Mouse (Mus musculus) lung, embryonic 16.5 days (tissue): ENCODE measurements around the gene Faap20. TPM values are rescaled to one million over a fixed set of nuclear protein-coding genes. Genes with fewer than 3 reads are reported as not detected.
A peak's percentile ranks its signal among the peaks of the same experiment; 100 is the strongest.

Source experiments
- ATAC-seq: fragments of 200-750 bp; cut with Nextera tagmentation; 2 replicates; pipeline ENCODE4 v1.8.0; 2017; ENCODE audit warnings: low read depth, mild to moderate bottlenecking, moderate library complexity
- H3K27ac ChIP-seq: fragments of 300-500 bp; sonication (generic); 2 replicates; pipeline ENCODE4 v1.5.1; 2014; ENCODE audit warnings: mild to moderate bottlenecking, control low read depth, low read length
- H3K27me3 ChIP-seq: fragments of 300-500 bp; sonication (generic); 2 replicates; pipeline ENCODE4 v1.6.1; 2014; ENCODE audit warnings: low read depth, low read length, mixed read lengths; ENCODE audit not compliant: control insufficient read depth, insufficient read depth
- H3K36me3 ChIP-seq: fragments of 300-500 bp; sonication (generic); 2 replicates; pipeline ENCODE4 v1.6.1; 2014; ENCODE audit warnings: low read length; ENCODE audit not compliant: control insufficient read depth, insufficient read depth
- H3K4me1 ChIP-seq: fragments of 300-500 bp; sonication (generic); replicated peaks from 2 replicates; pipeline ENCODE4 v1.6.1; 2014; ENCODE audit warnings: low read length, mixed read lengths; ENCODE audit not compliant: control insufficient read depth, insufficient read depth
- H3K4me2 ChIP-seq: fragments of 300-500 bp; sonication (generic); 2 replicates; pipeline ENCODE4 v1.6.1; 2014; ENCODE audit warnings: low read depth, low read length, control low read depth
- H3K4me3 ChIP-seq: fragments of 300-500 bp; sonication (generic); 2 replicates; pipeline ENCODE4 v1.5.1; 2014; ENCODE audit warnings: mild to moderate bottlenecking, low read length, control low read depth
- H3K9ac ChIP-seq: fragments of 300-500 bp; sonication (generic); 2 replicates; pipeline ENCODE4 v1.6.1; 2014; ENCODE audit warnings: low read length, control low read depth
- H3K9me3 ChIP-seq: fragments of 300-500 bp; sonication (generic); 2 replicates; pipeline ENCODE4 v1.6.1; 2016; ENCODE audit warnings: low read length; ENCODE audit not compliant: control insufficient read depth
- WGBS: fragments of 180-500 bp; shearing (Covaris S2); extraction: QIAGEN DNeasy Blood & Tissue Kit; methylation state at CpG from one replicate; pipeline ENCODE4 v1.1.7; 2014; 5-methylcytosine and 5-hydroxymethylcytosine counted together
- polyA plus RNA-seq: library from polyadenylated mRNA; unstranded; fragments of >200 nt; fragmentation: Nextera tagmentation; extraction: Ambion mirVana; gene quantifications from 2 replicates; pipeline ENCODE4 v1.2.1, GENCODE M21; 2015

Gene Faap20
- polyA plus RNA-seq, 1 experiment from 2014 or later, result 78.6 TPM

- WGBS, result 27% methylated on average over 16 of the region's 16 CpGs
- Histone ChIP-seq H3K4me2 (peak overlapping the region; percentile 17; the same call in 1 of the 2 replicates), H3K4me3 (no peak overlapping the region), H3K27me3 (no peaks in the 10 kb centered on the region), H3K9me3 (no peaks in the 10 kb centered on the region), H3K36me3 (no peaks in the 10 kb centered on the region), H3K4me1 (peaks cover 40% of the 10 kb centered on the region), H3K9ac (no peak overlapping the region), H3K27ac (no peak overlapping the region)
- peak; percentile 43; the same call in 1 of the 2 replicates for ATAC-seq
These were observed 30.5 kb downstream of the Faap20 start for GRCm38 (mm10) chr4:155279926-155280767.

DNA sequence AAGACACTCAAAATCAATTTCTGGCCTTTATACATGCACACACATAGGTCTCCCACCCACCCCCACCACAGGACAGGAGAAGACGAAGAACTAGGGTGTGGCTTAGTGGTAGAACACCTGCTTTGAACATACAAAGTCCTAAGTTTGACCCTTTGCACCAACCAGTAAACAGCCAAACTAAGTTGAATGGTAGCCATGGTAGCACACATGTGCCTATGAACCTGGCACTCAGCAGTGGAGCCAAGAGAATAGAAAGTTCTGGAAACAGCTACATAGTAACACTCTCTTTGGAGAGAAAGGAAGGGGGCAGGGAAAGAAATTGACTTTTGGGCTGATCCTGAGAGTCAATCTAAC is 31.1 kb downstream of the Faap20 start:
- Histone ChIP-seq H3K9me3 (no peaks in the 10 kb centered on the region), H3K4me1 (peaks cover 40% of the 10 kb centered on the region), H3K4me3 (no peak overlapping the region), H3K27ac (no peak overlapping the region), H3K9ac (no peak overlapping the region), H3K27me3 (no peaks in the 10 kb centered on the region), H3K4me2 (no peak overlapping the region), H3K36me3 (no peaks in the 10 kb centered on the region)
- no peak for ATAC-seq
- 71% methylated on average over 1 of the region's 1 CpGs for WGBS

DNA sequence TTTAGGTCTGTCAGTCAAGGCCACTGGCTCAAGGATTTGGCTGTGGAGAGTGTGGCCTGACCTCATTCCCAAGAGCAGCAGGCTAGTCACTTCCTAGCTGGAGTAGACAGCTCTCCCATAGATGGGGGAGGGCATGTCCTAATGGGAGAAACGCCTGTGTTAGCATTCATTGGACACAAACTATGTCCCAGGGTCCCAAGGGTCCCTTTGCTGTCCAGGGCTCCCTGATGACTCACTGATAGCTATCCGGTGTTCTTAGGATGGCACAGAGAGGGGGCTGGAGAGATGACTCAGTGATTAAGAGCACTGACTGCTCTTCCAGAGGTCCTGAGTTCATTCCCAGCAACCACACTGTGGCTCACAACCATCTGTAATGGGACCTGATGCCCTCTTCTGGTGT is 31.6 kb downstream of the Faap20 start:
- H3K4me1 ChIP-seq, result peaks cover 40% of the 10 kb centered on the region
- H3K9me3 ChIP-seq, result no peaks in the 10 kb centered on the region
- H3K9ac ChIP-seq, result no peak overlapping the region
- no peak overlapping the region for H3K4me3 ChIP-seq
- H3K27me3 ChIP-seq, result no peaks in the 10 kb centered on the region
- 53% methylated on average over 2 of the region's 2 CpGs for WGBS
- H3K27ac ChIP-seq, result no peak overlapping the region
- H3K36me3 ChIP-seq, result no peaks in the 10 kb centered on the region
- no peak overlapping the region for H3K4me2 ChIP-seq
- no peak for ATAC-seq

DNA sequence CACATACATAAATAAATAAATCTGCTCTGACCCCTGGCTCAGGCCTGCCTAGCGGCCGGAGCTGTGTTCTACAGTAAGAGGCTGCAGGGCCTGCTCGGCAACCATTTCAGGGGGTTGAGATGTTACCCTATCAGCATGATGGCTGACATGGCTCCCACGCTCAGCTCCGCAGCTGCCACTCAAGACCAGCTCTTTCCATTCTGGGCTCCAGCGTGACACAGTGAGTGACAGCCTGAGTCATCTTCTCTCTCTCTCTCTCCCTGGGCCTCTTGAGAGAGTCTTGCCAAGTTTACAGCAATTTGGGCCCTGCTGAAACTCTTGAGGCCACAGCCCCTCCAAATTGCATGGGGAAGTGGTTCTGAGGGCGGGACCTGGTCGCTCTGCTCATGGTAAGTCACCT is 32.0 kb downstream of the Faap20 start:
- no peak for ATAC-seq
- H3K4me3 ChIP-seq, result no peak overlapping the region
- no peaks in the 10 kb centered on the region for H3K9me3 ChIP-seq

GRCm38 (mm10) chr4:155282231-155282630 is 32.6 kb downstream of the Faap20 start:
- H3K36me3 ChIP-seq, result no peaks in the 10 kb centered on the region
- H3K4me2 ChIP-seq, result no peak overlapping the region
- peak overlapping the region; percentile 3; the same call in 1 of the 2 replicates for H3K27ac ChIP-seq
- H3K9me3 ChIP-seq, result no peaks in the 10 kb centered on the region
- H3K4me1 ChIP-seq, result peaks cover 40% of the 10 kb centered on the region
- no peak overlapping the region for H3K9ac ChIP-seq
- 32% methylated on average over 6 of the region's 6 CpGs for WGBS
- H3K4me3 ChIP-seq, result no peak overlapping the region
- ATAC-seq, result 0 out of 2 replicates have a peak, but pooled peaks have one; percentile 3
- no peaks in the 10 kb centered on the region for H3K27me3 ChIP-seq

More for the DNA sequence above, 32.0 kb downstream of the Faap20 start:
- H3K4me1 ChIP-seq, result peaks cover 40% of the 10 kb centered on the region
- no peaks in the 10 kb centered on the region for H3K36me3 ChIP-seq
- H3K27me3 ChIP-seq, result no peaks in the 10 kb centered on the region
- H3K9ac ChIP-seq, result no peak overlapping the region
- WGBS, result 78% methylated on average over 8 of the region's 8 CpGs
- H3K4me2 ChIP-seq, result no peak overlapping the region
- peak overlapping the region; percentile 3; the same call in 1 of the 2 replicates for H3K27ac ChIP-seq

DNA sequence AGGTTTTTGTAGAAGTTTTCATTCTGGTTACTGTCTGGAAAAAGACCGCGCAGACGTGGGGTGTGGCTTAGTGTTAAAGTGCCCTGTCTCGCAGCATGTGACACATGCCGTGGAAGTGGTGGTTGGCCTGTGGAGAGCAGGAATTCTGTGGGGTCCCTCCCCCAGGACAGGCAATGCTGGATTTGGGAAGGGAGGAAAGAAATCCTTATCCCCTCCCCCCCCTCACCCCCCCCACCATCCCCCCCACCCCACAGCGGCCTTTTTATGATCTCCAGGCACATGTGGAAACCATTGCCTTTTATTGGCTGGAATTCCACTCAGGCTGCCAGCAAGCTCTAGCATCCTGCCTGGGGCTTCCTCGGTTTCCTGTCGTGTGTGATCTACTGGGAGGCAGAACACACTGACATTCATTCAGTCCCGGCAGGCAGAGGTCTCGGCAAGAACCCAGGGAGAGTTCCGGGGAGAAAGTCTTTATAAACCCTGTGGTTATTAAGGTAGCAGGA is 33.5 kb downstream of the Faap20 start:
- Histone ChIP-seq H3K4me1 (peaks cover 40% of the 10 kb centered on the region), H3K9ac (peak overlapping the region; percentile 35), H3K36me3 (no peaks in the 10 kb centered on the region), H3K4me2 (peak overlapping the region; percentile 38), H3K9me3 (no peaks in the 10 kb centered on the region), H3K27ac (peak overlapping the region; percentile 65), H3K27me3 (no peaks in the 10 kb centered on the region), H3K4me3 (no peak overlapping the region)
- 10% methylated on average over 11 of the region's 11 CpGs for WGBS
- peak; percentile 81 for ATAC-seq

DNA sequence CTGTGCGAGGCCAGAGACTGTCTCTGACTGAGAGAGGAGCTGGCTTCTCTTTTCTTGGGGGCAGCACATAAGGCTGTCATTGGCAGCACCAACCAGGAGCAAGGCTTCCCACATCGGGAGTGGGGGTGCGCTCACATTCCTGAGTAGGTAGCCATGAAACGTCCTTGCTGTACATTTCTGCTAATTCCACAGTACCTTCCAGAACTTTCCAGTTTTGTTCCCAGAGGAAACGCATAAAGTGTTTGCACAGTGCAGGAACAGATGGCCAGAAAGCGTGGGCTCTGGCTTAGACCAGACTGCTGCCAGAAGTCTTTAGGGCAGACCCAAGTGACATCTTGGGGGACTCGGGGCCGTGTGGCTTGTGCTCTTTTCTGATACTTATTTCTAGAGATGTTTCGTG is 34.0 kb downstream of the Faap20 start:
- ATAC-seq, result no peak

GRCm38 (mm10) chr4:155284521-155285379 is 35.1 kb downstream of the Faap20 start:
- H3K9me3 ChIP-seq, result no peaks in the 10 kb centered on the region
- no peak overlapping the region for H3K9ac ChIP-seq
- H3K27ac ChIP-seq, result no peak overlapping the region
- no peaks in the 10 kb centered on the region for H3K36me3 ChIP-seq
- H3K4me2 ChIP-seq, result no peak overlapping the region
- peaks cover 40% of the 10 kb centered on the region for H3K4me1 ChIP-seq
- 74% methylated on average over 15 of the region's 15 CpGs for WGBS
- H3K27me3 ChIP-seq, result no peaks in the 10 kb centered on the region
- H3K4me3 ChIP-seq, result no peak overlapping the region
- ATAC-seq, result no peak

More for the DNA sequence above, 34.0 kb downstream of the Faap20 start:
- Histone ChIP-seq H3K4me2 (peak overlapping the region; percentile 38; the same call in 1 of the 2 replicates), H3K36me3 (no peaks in the 10 kb centered on the region), H3K9ac (peak overlapping the region; percentile 35), H3K4me1 (peaks cover 40% of the 10 kb centered on the region), H3K9me3 (no peaks in the 10 kb centered on the region), H3K4me3 (no peak overlapping the region), H3K27me3 (no peaks in the 10 kb centered on the region), H3K27ac (peak overlapping the region; percentile 65)
- WGBS, result 39% methylated on average over 9 of the region's 9 CpGs

- H3K4me3 ChIP-seq, result no peak overlapping the region
- no peak overlapping the region for H3K9ac ChIP-seq
- no peaks in the 10 kb centered on the region for H3K36me3 ChIP-seq
- WGBS, result 90% methylated on average over 4 of the region's 4 CpGs
- H3K27me3 ChIP-seq, result no peaks in the 10 kb centered on the region
- H3K4me1 ChIP-seq, result peaks cover 27% of the 10 kb centered on the region
- no peak overlapping the region for H3K27ac ChIP-seq
- H3K4me2 ChIP-seq, result no peak overlapping the region
- ATAC-seq, result no peak
- H3K9me3 ChIP-seq, result no peaks in the 10 kb centered on the region
These were observed 36.5 kb downstream of the Faap20 start for GRCm38 (mm10) chr4:155286090-155286489.
